Mouse (Mus musculus): Measurements from ENCODE around the gene Nthl1. TPM values are rescaled to one million over a fixed set of nuclear protein-coding genes. Genes with fewer than 3 reads are reported as not detected.
A peak's percentile ranks its signal among the peaks of the same experiment; 100 is the strongest.

The Nthl1 gene
- polyA plus RNA-seq, 1 experiment: 7.7 TPM

- Histone ChIP-seq H3K4me1 (ENCODE audit: control insufficient read depth, insufficient read depth, insufficient read length, low read length) (peaks cover 17% of the 10 kb centered on the region), H3K27ac (replicated peaks; ENCODE audit: low read depth, low read length) (peak overlapping the region; percentile 9; the same call in 1 of the 2 replicates), H3K4me3 (ENCODE audit: insufficient read depth, low read depth, low read length) (no peak overlapping the region)
These were observed 7.1 kb downstream of the Nthl1 start for GRCm38 (mm10) chr17:24639571-24639988.

DNA sequence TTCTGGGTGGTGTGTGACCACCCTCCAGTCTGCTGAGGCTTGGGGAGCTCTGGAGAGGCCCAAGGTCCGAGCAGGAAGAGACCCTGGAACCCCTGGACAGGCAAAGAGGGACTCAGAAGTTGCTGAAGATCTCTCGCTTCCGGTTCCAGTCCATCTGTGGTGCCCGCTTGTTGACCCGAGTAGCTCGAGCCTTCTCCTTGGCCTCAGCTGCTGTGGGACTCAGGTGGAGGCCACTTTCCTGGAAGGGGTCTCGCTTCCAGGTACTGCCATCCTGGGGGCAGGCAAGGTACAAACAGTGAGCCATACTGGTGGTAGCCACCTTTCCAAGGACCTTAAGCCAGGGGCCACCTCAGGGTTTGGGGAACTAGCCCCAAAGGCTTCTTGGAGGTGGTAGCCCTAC is 7.6 kb downstream of the Nthl1 start:
- no peak overlapping the region for H3K4me3 ChIP-seq (ENCODE audit: insufficient read depth, low read depth, low read length)
- H3K27ac ChIP-seq (replicated peaks; ENCODE audit: low read depth, low read length): 0 out of 2 replicates have a peak overlapping the region, but pooled peaks have one; percentile 9
- peaks cover 15% of the 10 kb centered on the region for H3K4me1 ChIP-seq (ENCODE audit: control insufficient read depth, insufficient read depth, insufficient read length, low read length)

DNA sequence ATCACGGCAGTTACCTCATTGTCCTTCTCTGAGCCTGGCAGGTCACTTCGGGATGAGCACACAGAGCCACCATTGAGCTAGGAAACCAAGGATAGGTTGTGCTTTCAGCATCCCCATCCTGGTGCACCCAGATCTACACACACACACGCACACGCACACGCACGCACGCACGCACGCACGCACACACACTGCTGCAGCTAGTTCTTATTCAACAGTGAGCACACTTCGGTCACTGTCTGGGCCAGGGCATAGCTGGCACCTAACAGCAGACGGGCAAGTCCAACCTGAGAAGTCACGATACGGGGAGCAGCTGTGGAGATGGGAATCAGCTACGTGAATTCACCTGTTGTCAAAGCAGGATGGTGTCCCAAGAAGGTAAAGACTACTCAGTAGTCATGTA is 8.1 kb downstream of the Nthl1 start:
- H3K4me3 ChIP-seq (ENCODE audit: insufficient read depth, low read depth, low read length): no peak overlapping the region
- H3K4me1 ChIP-seq (ENCODE audit: control insufficient read depth, insufficient read depth, insufficient read length, low read length): peaks cover 11% of the 10 kb centered on the region
- H3K27ac ChIP-seq (replicated peaks; ENCODE audit: low read depth, low read length): no peak overlapping the region

DNA sequence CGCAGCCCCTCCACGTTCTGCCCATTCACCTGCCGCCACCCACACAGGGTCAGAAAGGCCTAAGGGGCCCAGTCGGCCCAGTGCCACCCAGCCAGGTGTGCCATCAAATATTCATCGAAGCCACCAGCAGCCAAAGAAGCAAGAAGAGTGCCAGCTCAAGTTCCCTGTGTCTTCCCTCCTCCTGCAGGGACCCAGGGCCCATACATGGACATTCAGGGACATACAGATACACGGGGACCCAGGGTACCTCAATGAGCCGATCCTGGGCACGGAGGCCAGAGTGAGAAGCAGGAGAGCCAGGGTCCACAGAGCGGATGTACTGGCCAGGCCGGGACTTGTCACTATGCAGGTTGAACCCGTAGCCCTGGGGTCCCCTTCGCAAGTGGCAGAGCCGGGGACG is 9.5 kb downstream of the Nthl1 start:
- H3K4me1 ChIP-seq (ENCODE audit: control insufficient read depth, insufficient read depth, insufficient read length, low read length): peaks cover 7% of the 10 kb centered on the region; the same call in 1 of the 2 replicates
- H3K27ac ChIP-seq (replicated peaks; ENCODE audit: low read depth, low read length): peak overlapping the region; percentile 100
- H3K4me3 ChIP-seq (ENCODE audit: insufficient read depth, low read depth, low read length): peak overlapping the region; percentile 69

DNA sequence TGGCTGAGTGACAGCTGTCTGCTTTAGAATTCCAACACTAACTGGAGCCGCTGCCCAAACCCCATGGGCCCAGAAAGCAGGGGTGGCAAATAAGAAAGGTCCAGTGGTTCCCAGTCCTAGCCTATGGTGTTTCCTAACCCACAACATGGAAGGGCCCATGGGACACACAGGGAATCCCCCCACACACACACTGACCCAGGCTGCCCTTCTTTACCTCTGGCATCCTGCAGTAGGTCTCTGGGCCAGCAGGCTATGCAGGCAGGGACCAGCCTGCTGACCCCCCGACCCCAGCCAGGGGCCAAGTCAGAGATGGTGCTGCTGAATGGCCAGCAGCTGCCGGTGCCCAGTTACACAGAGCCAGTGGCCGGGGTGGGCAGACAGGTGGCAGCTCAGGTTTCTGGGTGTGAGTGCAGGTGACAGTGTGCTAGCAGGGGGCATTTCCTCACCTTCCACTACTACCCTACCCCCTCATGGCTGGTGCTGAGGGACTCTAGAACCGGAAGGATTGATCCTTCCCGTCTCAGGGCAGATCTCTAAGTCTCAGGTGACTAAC is 10.4 kb downstream of the Nthl1 start:
- H3K27ac ChIP-seq (replicated peaks; ENCODE audit: low read depth, low read length): peak overlapping the region; percentile 100
- H3K4me3 ChIP-seq (ENCODE audit: insufficient read depth, low read depth, low read length): peak overlapping the region; percentile 69
- peaks cover 7% of the 10 kb centered on the region; the same call in 1 of the 2 replicates for H3K4me1 ChIP-seq (ENCODE audit: control insufficient read depth, insufficient read depth, insufficient read length, low read length)

DNA sequence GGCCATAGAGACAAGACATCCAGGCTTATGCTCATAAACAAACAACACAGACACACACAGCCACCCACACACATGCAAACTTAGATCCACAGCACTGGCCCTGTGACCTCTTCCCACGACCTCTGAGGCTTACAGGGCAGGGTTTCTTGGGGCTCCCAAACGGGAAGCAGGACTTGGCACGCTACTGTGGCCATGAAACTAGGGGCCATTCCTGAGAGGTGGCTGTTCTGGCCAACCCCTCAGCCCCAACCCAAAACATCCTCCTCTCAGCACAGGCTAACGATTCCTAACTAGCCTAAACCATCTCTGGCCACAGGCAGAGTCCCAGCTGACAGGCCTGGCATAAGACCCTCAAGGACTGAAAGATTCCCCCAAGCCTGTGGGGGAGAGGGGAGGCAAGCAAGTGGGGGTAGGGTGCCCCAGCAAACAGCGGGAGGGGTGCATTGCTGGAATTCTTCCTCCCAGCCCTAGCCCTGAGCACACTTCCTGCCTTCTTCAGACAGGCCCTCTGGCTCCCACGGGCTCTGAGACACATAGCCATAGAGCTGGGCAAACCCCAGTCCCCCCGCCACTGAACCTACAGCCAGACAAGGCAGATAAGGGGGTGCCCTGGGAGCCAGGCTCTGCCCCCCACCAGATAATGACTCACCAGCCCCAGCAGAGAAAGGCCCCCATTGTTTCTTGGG is 11.7 kb downstream of the Nthl1 start:
- Histone ChIP-seq H3K27ac (replicated peaks; ENCODE audit: low read depth, low read length) (peak overlapping the region; percentile 100), H3K4me3 (ENCODE audit: insufficient read depth, low read depth, low read length) (peak overlapping the region; percentile 69), H3K4me1 (ENCODE audit: control insufficient read depth, insufficient read depth, insufficient read length, low read length) (peaks cover 2% of the 10 kb centered on the region; the same call in 1 of the 2 replicates)

GRCm38 (mm10) chr17:24644875-24645721 is 12.6 kb downstream of the Nthl1 start:
- Histone ChIP-seq H3K4me3 (ENCODE audit: insufficient read depth, low read depth, low read length) (peak overlapping the region; percentile 69), H3K27ac (replicated peaks; ENCODE audit: low read depth, low read length) (peak overlapping the region; percentile 100), H3K4me1 (ENCODE audit: control insufficient read depth, insufficient read depth, insufficient read length, low read length) (no peaks in the 10 kb centered on the region; the same call in 1 of the 2 replicates)

DNA sequence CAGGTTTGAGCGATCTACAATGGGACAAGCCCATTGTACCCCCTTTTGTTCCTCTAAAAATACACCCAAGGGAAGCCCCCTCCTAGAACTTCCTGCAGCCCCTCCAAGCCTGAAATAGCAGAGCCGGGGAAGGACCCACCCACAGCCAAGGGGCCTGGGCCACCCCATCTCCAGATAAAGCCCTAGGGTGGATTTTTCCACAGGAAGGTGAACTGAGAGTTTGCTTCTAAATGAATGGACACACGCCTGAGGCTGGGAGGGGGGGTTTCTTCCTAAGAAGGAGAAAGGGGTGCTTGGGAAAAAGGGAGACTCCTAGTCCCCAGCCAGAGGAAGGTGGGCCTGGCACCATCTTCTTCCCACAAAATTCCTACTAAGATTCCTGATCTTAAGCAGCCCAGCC is 13.4 kb downstream of the Nthl1 start:
- H3K27ac ChIP-seq (replicated peaks; ENCODE audit: low read depth, low read length): peak overlapping the region; percentile 99
- no peaks in the 10 kb centered on the region; the same call in 1 of the 2 replicates for H3K4me1 ChIP-seq (ENCODE audit: control insufficient read depth, insufficient read depth, insufficient read length, low read length)
- H3K4me3 ChIP-seq (ENCODE audit: insufficient read depth, low read depth, low read length): peak overlapping the region; percentile 87

GRCm38 (mm10) chr17:24646381-24646780 is 13.9 kb downstream of the Nthl1 start:
- peak overlapping the region; percentile 99 for H3K27ac ChIP-seq (replicated peaks; ENCODE audit: low read depth, low read length)
- H3K4me1 ChIP-seq (ENCODE audit: control insufficient read depth, insufficient read depth, insufficient read length, low read length): peaks cover 2% of the 10 kb centered on the region
- peak overlapping the region; percentile 87 for H3K4me3 ChIP-seq (ENCODE audit: insufficient read depth, low read depth, low read length)

DNA sequence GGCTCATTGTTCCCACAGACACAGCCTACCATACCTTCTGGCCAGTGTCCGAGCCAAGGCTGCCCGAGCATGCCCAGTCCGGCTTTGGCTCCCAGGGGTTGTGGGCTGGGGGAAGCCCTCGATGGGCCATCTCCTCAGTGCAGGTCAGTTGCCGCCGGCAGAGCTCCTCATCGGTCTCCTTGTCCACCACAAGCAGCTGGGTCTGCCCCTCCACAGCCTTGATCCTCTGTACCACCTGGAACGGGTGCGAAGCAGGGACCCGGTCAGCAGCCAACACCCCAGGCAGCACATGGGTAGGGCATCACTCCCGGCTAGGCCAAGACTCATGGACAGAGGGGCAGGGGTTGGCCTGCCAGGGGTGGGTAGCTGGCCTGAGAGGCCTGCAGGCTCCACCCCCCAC is 15.0 kb downstream of the Nthl1 start:
- Histone ChIP-seq H3K27ac (replicated peaks; ENCODE audit: low read depth, low read length) (peak overlapping the region; percentile 99), H3K4me3 (ENCODE audit: insufficient read depth, low read depth, low read length) (peak overlapping the region; percentile 87), H3K4me1 (ENCODE audit: control insufficient read depth, insufficient read depth, insufficient read length, low read length) (peaks cover 5% of the 10 kb centered on the region)

DNA sequence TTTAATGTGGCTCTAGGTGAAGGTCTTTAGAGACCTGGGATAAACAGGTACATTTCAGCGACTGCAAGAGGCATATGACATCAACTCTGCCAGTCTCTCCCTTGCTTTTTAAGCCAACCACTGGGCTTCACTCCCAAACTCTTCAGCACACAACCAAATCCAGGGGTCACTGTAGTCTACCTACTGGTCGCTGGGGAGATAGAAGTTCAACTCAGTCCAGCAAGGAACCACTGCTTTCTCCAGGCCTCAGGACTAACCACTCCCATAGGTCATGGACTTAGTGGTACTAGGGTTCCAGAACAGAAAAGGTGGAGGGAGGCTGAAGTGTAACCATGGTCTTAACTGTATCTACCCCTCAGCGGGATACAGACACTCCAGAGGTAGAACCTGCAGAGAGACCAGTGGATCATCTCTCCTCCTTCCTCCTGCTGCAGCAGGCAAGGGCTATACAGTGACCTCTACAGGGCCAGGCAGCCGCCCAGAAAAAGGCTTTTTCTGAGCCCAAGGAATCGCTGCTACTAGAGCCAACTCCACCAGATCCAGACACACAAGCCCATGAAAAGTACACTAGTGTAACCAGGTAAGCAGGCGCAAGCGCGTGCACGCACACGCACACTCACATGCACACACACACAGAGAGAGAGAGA is 16.4 kb downstream of the Nthl1 start:
- H3K4me1 ChIP-seq (ENCODE audit: control insufficient read depth, insufficient read depth, insufficient read length, low read length): peaks cover 5% of the 10 kb centered on the region
- peak overlapping the region; percentile 87 for H3K4me3 ChIP-seq (ENCODE audit: insufficient read depth, low read depth, low read length)
- peak overlapping the region; percentile 66 for H3K27ac ChIP-seq (replicated peaks; ENCODE audit: low read depth, low read length)

DNA sequence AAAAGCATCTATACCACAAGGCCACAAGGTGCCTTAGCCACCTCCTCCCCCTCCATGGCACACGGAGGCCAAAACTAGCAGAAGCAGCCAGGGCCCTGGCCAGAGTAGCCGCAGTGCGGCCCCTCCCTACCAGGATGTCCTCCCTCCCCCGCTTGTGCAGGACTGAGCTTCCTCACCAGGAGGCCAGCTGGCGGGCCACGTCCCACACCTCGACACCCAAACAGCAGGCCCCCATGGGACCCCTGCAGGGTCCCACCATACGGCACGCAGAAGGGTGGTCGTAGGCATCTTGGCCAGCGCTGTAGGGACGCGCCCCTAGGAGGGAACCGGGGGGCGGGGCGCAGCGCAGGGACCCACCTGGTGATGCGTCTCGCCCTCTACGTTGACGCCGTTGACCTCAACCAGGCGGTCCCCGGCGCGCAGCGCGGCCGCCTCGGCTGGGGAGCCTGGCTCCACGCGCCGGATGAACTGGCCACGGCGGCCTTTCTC is 17.1 kb downstream of the Nthl1 start:
- peaks cover 5% of the 10 kb centered on the region for H3K4me1 ChIP-seq (ENCODE audit: control insufficient read depth, insufficient read depth, insufficient read length, low read length)
- H3K4me3 ChIP-seq (ENCODE audit: insufficient read depth, low read depth, low read length): peak overlapping the region; percentile 87
- peak overlapping the region; percentile 81 for H3K27ac ChIP-seq (replicated peaks; ENCODE audit: low read depth, low read length)

GRCm38 (mm10) chr17:24650070-24650616 is 17.7 kb downstream of the Nthl1 start, which contains the start of gene Slc9a3r2:
TSS of gene Slc9a3r2 (minus strand) at chr17:24650327.
- Histone ChIP-seq H3K27ac (replicated peaks; ENCODE audit: low read depth, low read length) (peak within 1 kb of the TSS; percentile 88), H3K4me1 (ENCODE audit: control insufficient read depth, insufficient read depth, insufficient read length, low read length) (peaks cover 5% of the 10 kb centered on the region), H3K4me3 (ENCODE audit: insufficient read depth, low read depth, low read length) (peak within 1 kb of the TSS; percentile 87)

GRCm38 (mm10) chr17:24650766-24651165 is 18.3 kb downstream of the Nthl1 start:
- Histone ChIP-seq H3K27ac (replicated peaks; ENCODE audit: low read depth, low read length) (peak overlapping the region; percentile 88), H3K4me3 (ENCODE audit: insufficient read depth, low read depth, low read length) (peak overlapping the region; percentile 56), H3K4me1 (ENCODE audit: control insufficient read depth, insufficient read depth, insufficient read length, low read length) (peaks cover 5% of the 10 kb centered on the region; the same call in 1 of the 2 replicates)
